ENCODE assay signal across 16 mouse cellular contexts in the genomic region with DNA sequence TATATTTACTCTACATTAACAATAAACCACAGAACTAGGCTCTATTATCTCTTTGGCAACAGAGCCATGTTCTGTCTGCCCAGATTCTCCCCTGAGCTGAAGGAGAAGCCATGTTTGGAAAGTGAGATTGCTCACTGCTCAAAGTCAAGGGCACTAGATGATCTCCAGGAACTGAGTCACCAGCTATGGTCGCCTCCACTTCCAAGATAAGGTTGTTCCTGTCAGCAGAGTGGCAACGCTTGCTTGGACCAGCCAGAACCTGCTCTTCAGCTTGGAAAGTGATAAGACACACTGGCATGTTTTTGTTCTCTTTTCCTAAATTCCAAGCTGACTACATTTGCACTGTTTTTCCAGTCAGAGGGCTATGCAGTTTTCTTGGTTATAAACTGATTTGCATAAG.
DNase-seq lines count a peak whose midpoint lies in the region; ATAC-seq lines count a peak whose summit lies in the region.
"Had no signal": no experiment of that assay in that cellular context is flagged by ENCODE, and none has a peak within 500 bp of the region (broad histone marks: within the 10 kb centered on the region; RNA-seq: fewer than 3 reads in every experiment).

No protein-coding gene starts in this region.

- no peak overlapping the region for H3K9ac ChIP-seq in midbrain, embryonic 11.5 days (ENCODE audit: low read length)
- no peak overlapping the region for H3K9ac ChIP-seq in heart, embryonic 12.5 days
- no peak overlapping the region for H3K9ac ChIP-seq in stomach, embryonic 16.5 days (ENCODE audit: low read length)
- H3K9ac ChIP-seq: kidney, embryonic 15.5 days; liver, embryonic 15.5 days; neural tube, embryonic 12.5 days had no signal

- H3K9me3 ChIP-seq in midbrain, embryonic 11.5 days (ENCODE audit: control insufficient read depth, low read length), result no peaks in the 10 kb centered on the region
- H3K9me3 ChIP-seq in midbrain, embryonic 10.5 days (replicated peaks), result no peaks in the 10 kb centered on the region; the same call in 1 of the 2 replicates
- H3K9me3 ChIP-seq in heart, embryonic 12.5 days (replicated peaks), result peaks cover 3% of the 10 kb centered on the region; the same call in 1 of the 2 replicates
- H3K9me3 ChIP-seq in stomach, embryonic 16.5 days (replicated peaks; ENCODE audit: control insufficient read depth, low read length), result no peaks in the 10 kb centered on the region
- H3K9me3 ChIP-seq: kidney, embryonic 15.5 days; liver, embryonic 15.5 days; neural tube, embryonic 12.5 days had no signal

- H3K27me3 ChIP-seq in midbrain, embryonic 11.5 days (ENCODE audit: control insufficient read depth, insufficient read depth, low read length), result no peaks in the 10 kb centered on the region
- H3K27me3 ChIP-seq in midbrain, embryonic 10.5 days (ENCODE audit: low read depth, poor library complexity, severe bottlenecking), result no peaks in the 10 kb centered on the region
- H3K27me3 ChIP-seq in heart, embryonic 12.5 days (replicated peaks), result no peaks in the 10 kb centered on the region
- H3K27me3 ChIP-seq in stomach, embryonic 16.5 days (ENCODE audit: control insufficient read depth, insufficient read depth, low read length), result no peaks in the 10 kb centered on the region
- H3K27me3 ChIP-seq: kidney, embryonic 15.5 days; liver, embryonic 15.5 days; neural tube, embryonic 12.5 days had no signal

- no peak for ATAC-seq in midbrain, embryonic 11.5 days (ENCODE audit: low FRiP score)
- ATAC-seq in heart, embryonic 12.5 days (ENCODE audit: insufficient number of reproducible peaks, low FRiP score), result peak; percentile 55; the same call in 1 of the 2 replicates
- ATAC-seq in stomach, embryonic 16.5 days (ENCODE audit: insufficient read depth, low FRiP score), result no peak

- no peak overlapping the region for H3K4me2 ChIP-seq in midbrain, embryonic 11.5 days
- no peak overlapping the region for H3K4me2 ChIP-seq in heart, embryonic 12.5 days
- H3K4me2 ChIP-seq in stomach, embryonic 16.5 days (ENCODE audit: low read depth, low read length), result no peak overlapping the region
- H3K4me2 ChIP-seq: kidney, embryonic 15.5 days; liver, embryonic 15.5 days; neural tube, embryonic 12.5 days had no signal

- WGBS in midbrain, embryonic 11.5 days, result 90% methylated on average over 2 of the region's 2 CpGs
- 92% methylated on average over 2 of the region's 2 CpGs for WGBS in midbrain, embryonic 10.5 days
- 3% methylated on average over 2 of the region's 2 CpGs for WGBS in heart, embryonic 12.5 days
- WGBS in stomach, embryonic 16.5 days, result 49% methylated on average over 2 of the region's 2 CpGs

- H3K36me3 ChIP-seq in midbrain, embryonic 11.5 days (ENCODE audit: control insufficient read depth, insufficient read depth, low read length), result no peaks in the 10 kb centered on the region
- no peaks in the 10 kb centered on the region for H3K36me3 ChIP-seq in midbrain, embryonic 10.5 days
- no peaks in the 10 kb centered on the region for H3K36me3 ChIP-seq in heart, embryonic 12.5 days
- H3K36me3 ChIP-seq in stomach, embryonic 16.5 days (ENCODE audit: control insufficient read depth, insufficient read depth, low read length), result no peaks in the 10 kb centered on the region
- H3K36me3 ChIP-seq: G1E; kidney, embryonic 15.5 days; liver, embryonic 15.5 days; neural tube, embryonic 12.5 days had no signal

- H3K27ac ChIP-seq in midbrain, embryonic 11.5 days (ENCODE audit: low read depth, low read length), result no peak overlapping the region
- no peak overlapping the region for H3K27ac ChIP-seq in midbrain, embryonic 10.5 days (replicated peaks)
- H3K27ac ChIP-seq in heart, embryonic 12.5 days (ENCODE audit: poor library complexity, severe bottlenecking), result peak overlapping the region; percentile 75; the same call in 1 of the 2 replicates
- H3K27ac ChIP-seq in stomach, embryonic 16.5 days (ENCODE audit: low read length), result peak overlapping the region; percentile 56
- H3K27ac ChIP-seq: kidney, embryonic 15.5 days; liver, embryonic 15.5 days; neural tube, embryonic 12.5 days had no signal

- DNase-seq in adrenal gland, adult 2 months, result peak; percentile 73
- DNase-seq in adrenal gland, postnatal 4 days (ENCODE audit: low spot score in 2 of 2), result no peak
- DNase-seq in midbrain, embryonic 11.5 days (ENCODE audit: low spot score, missing footprints), result peak; percentile 14
- no peak for DNase-seq in midbrain, embryonic 10.5 days (ENCODE audit: low spot score)
- no peak for DNase-seq in T-cell, adult 2 months (ENCODE audit: low spot score)
- no peak for DNase-seq in layer of hippocampus, adult 9-10 months (ENCODE audit: low spot score)
- DNase-seq: cerebellum, adult 11 months; left cerebral cortex, postnatal 4 days; midbrain, embryonic 14.5 days; thymus, adult 2 months had no signal

- no peak overlapping the region for H3K4me3 ChIP-seq in midbrain, embryonic 11.5 days (ENCODE audit: low read depth, low read length)
- no peak overlapping the region for H3K4me3 ChIP-seq in midbrain, embryonic 10.5 days
- H3K4me3 ChIP-seq in heart, embryonic 12.5 days, result no peak overlapping the region
- no peak overlapping the region for H3K4me3 ChIP-seq in stomach, embryonic 16.5 days (replicated peaks; ENCODE audit: low read length)
- H3K4me3 ChIP-seq: kidney, embryonic 15.5 days; liver, embryonic 15.5 days; neural tube, embryonic 12.5 days had no signal

- no peaks in the 10 kb centered on the region for H3K4me1 ChIP-seq in midbrain, embryonic 11.5 days (ENCODE audit: control insufficient read depth, insufficient read depth, low read length)
- H3K4me1 ChIP-seq in midbrain, embryonic 10.5 days, result no peaks in the 10 kb centered on the region
- H3K4me1 ChIP-seq in heart, embryonic 12.5 days (replicated peaks), result peaks cover 50% of the 10 kb centered on the region
- peaks cover 11% of the 10 kb centered on the region for H3K4me1 ChIP-seq in stomach, embryonic 16.5 days (ENCODE audit: control insufficient read depth, insufficient read depth, low read length)
- H3K4me1 ChIP-seq: kidney, embryonic 15.5 days; liver, embryonic 15.5 days; neural tube, embryonic 12.5 days had no signal

Comparison
In these comparisons a context has a peak if more than half of its experiments do, and no peak if none do; other contexts are left out.
1. DNase-seq: peak in adrenal gland, adult 2 months (single experiment) and midbrain, embryonic 11.5 days (single experiment); none in adrenal gland, postnatal 4 days (0 of 2), midbrain, embryonic 10.5 days (single experiment), T-cell, adult 2 months (single experiment) and layer of hippocampus, adult 9-10 months (single experiment).
2. H3K27ac ChIP-seq: peak in heart, embryonic 12.5 days (single experiment) and stomach, embryonic 16.5 days (single experiment); none in midbrain, embryonic 11.5 days (single experiment) and midbrain, embryonic 10.5 days (single experiment).